Mouse (Mus musculus): ENCODE results near the gene Zfp526.
A peak's percentile ranks its signal among the peaks of the same experiment; 100 is the strongest.

The Zfp526 gene

GRCm38 (mm10) chr7:25210482-25210881 is 10.7 kb upstream of the Zfp526 start:
- no peak for DNase-seq

GRCm38 (mm10) chr7:25213099-25213498 is 8.1 kb upstream of the Zfp526 start:
- no peak for DNase-seq

GRCm38 (mm10) chr7:25214172-25214571 is 7.1 kb upstream of the Zfp526 start:
- no peak for DNase-seq

GRCm38 (mm10) chr7:25217653-25218395 is 3.4 kb upstream of the Zfp526 start:
- DNase-seq, result no peak

- DNase-seq, result peak; percentile 81 to 84
Observed at GRCm38 (mm10) chr7:25218705-25219415, 2.4 kb upstream of the Zfp526 start.

GRCm38 (mm10) chr7:25219416-25219750 is 1.8 kb upstream of the Zfp526 start:
- DNase-seq, result no peak

- peak; percentile 96 to 97 for DNase-seq
Observed at GRCm38 (mm10) chr7:25219756-25220456, 1.3 kb upstream of the Zfp526 start.

- peak in 1 of 2 experiments; percentile 38 for DNase-seq
Observed at GRCm38 (mm10) chr7:25220457-25221101, 646 bp upstream of the Zfp526 start, which contains the start of gene Dedd2. Gene Dedd2 (minus strand): TSS chr7:25220615.

- no peak for DNase-seq
Observed at GRCm38 (mm10) chr7:25222275-25222967, 1.2 kb downstream of the Zfp526 start.

GRCm38 (mm10) chr7:25227523-25228300 is 6.5 kb downstream of the Zfp526 start:
- DNase-seq, result no peak

- no peak for DNase-seq
Observed at GRCm38 (mm10) chr7:25230690-25231285, 9.6 kb downstream of the Zfp526 start.

- DNase-seq, result no peak
Observed at GRCm38 (mm10) chr7:25232101-25232648, 10.9 kb downstream of the Zfp526 start.

- DNase-seq, result no peak
Observed at GRCm38 (mm10) chr7:25233061-25233460, 11.8 kb downstream of the Zfp526 start.

- peak in 1 of 2 experiments; percentile 8 for DNase-seq
Observed at GRCm38 (mm10) chr7:25235526-25235925, 14.3 kb downstream of the Zfp526 start.

GRCm38 (mm10) chr7:25237249-25238014 is 16.2 kb downstream of the Zfp526 start, which contains the start of gene Gsk3a:
Gene Gsk3a (minus strand): TSS chr7:25237851.
- peak; percentile 99 for DNase-seq

GRCm38 (mm10) chr7:25238015-25238706 is 16.9 kb downstream of the Zfp526 start:
- peak; percentile 93 to 95 for DNase-seq

- DNase-seq, result peak; percentile 87 to 88
Observed at GRCm38 (mm10) chr7:25238829-25239623, 17.8 kb downstream of the Zfp526 start.

- no peak for DNase-seq
Observed at GRCm38 (mm10) chr7:25240631-25241030, 19.4 kb downstream of the Zfp526 start.
